Mouse (Mus musculus): Measurements from ENCODE around the gene Lta. TPM values are rescaled to one million over a fixed set of nuclear protein-coding genes. Genes with fewer than 3 reads are reported as not detected.

Gene Lta
- polyA plus RNA-seq (2015; fragmentation: Illumina TruSeq; extraction: RNeasy Lipid Tissue Mini Kit (QIAGEN cat#74804); ENCODE audit: low read depth, low replicate concordance) = not detected

GRCm38 (mm10) chr17:35204494-35205379 lies at the start of gene Lta:
Gene Lta (minus strand): TSS chr17:35205351.

GRCm38 (mm10) chr17:35241305-35242014 lies 36.3 kb upstream of the Lta start, which contains the start of gene Ddx39b:
Gene Ddx39b (plus strand): TSS chr17:35241746.

GRCm38 (mm10) chr17:35235614-35236389 lies 30.7 kb upstream of the Lta start, which contains the start of gene Nfkbil1:
Gene Nfkbil1 (minus strand): TSS chr17:35235792.

GRCm38 (mm10) chr17:35233114-35233980 lies 28.2 kb upstream of the Lta start, which contains the start of gene Atp6v1g2:
Gene Atp6v1g2 (plus strand): TSS chr17:35233660.

GRCm38 (mm10) chr17:35220156-35220952 lies 15.2 kb upstream of the Lta start, which contains the start of gene Gm16181:
Gene Gm16181 (plus strand): TSS chr17:35220834.

GRCm38 (mm10) chr17:35201787-35202186 lies 3.4 kb downstream of the Lta start, which contains the start of gene Tnf:
Gene Tnf (minus strand): TSS chr17:35202007.

GRCm38 (mm10) chr17:35193881-35194843 lies 11.0 kb downstream of the Lta start, which contains the start of gene Ltb:
Gene Ltb (plus strand): TSS chr17:35194439.

GRCm38 (mm10) chr17:35187959-35188610 lies 17.1 kb downstream of the Lta start, which contains the start of gene Lst1:
Gene Lst1 (minus strand): TSS chr17:35188439.

GRCm38 (mm10) chr17:35175968-35176367 lies 29.2 kb downstream of the Lta start, which contains the start of gene Aif1:
Gene Aif1 (minus strand): TSS chr17:35176068.

GRCm38 (mm10) chr17:35164568-35165450 lies 40.3 kb downstream of the Lta start, which contains the start of gene Prrc2a:
Gene Prrc2a (minus strand): TSS chr17:35164897.

Other genes with a start within 250 kb of the Lta start
- 8.3 TPM for gene Hspa1b, start 246.1 kb downstream of the Lta start, polyA plus RNA-seq (2015; fragmentation: Illumina TruSeq; extraction: RNeasy Lipid Tissue Mini Kit (QIAGEN cat#74804); ENCODE audit: low read depth, low replicate concordance)
- not detected for gene Gm20481, start 235.4 kb downstream of the Lta start, polyA plus RNA-seq (2015; fragmentation: Illumina TruSeq; extraction: RNeasy Lipid Tissue Mini Kit (QIAGEN cat#74804); ENCODE audit: low read depth, low replicate concordance)
- gene Hspa1a, start 233.2 kb downstream of the Lta start, polyA plus RNA-seq (2015; fragmentation: Illumina TruSeq; extraction: RNeasy Lipid Tissue Mini Kit (QIAGEN cat#74804); ENCODE audit: low read depth, low replicate concordance) = 8.4 TPM
- gene Hspa1l, start 232.6 kb downstream of the Lta start, polyA plus RNA-seq (2015; fragmentation: Illumina TruSeq; extraction: RNeasy Lipid Tissue Mini Kit (QIAGEN cat#74804); ENCODE audit: low read depth, low replicate concordance) = 0.36 TPM
- gene Lsm2, start 223.5 kb downstream of the Lta start, polyA plus RNA-seq (2015; fragmentation: Illumina TruSeq; extraction: RNeasy Lipid Tissue Mini Kit (QIAGEN cat#74804); ENCODE audit: low read depth, low replicate concordance) = 26.4 TPM
- 22.8 TPM for gene Vars, start 204.4 kb downstream of the Lta start, polyA plus RNA-seq (2015; fragmentation: Illumina TruSeq; extraction: RNeasy Lipid Tissue Mini Kit (QIAGEN cat#74804); ENCODE audit: low read depth, low replicate concordance)
- 0.71 TPM for gene Vwa7, start 188.8 kb downstream of the Lta start, polyA plus RNA-seq (2015; fragmentation: Illumina TruSeq; extraction: RNeasy Lipid Tissue Mini Kit (QIAGEN cat#74804); ENCODE audit: low read depth, low replicate concordance)
- not detected for gene Sapcd1, start 177.3 kb downstream of the Lta start, polyA plus RNA-seq (2015; fragmentation: Illumina TruSeq; extraction: RNeasy Lipid Tissue Mini Kit (QIAGEN cat#74804); ENCODE audit: low read depth, low replicate concordance)
- gene Msh5, start 158.6 kb downstream of the Lta start, polyA plus RNA-seq (2015; fragmentation: Illumina TruSeq; extraction: RNeasy Lipid Tissue Mini Kit (QIAGEN cat#74804); ENCODE audit: low read depth, low replicate concordance) = 0.67 TPM
- gene Clic1, start 155.4 kb downstream of the Lta start, polyA plus RNA-seq (2015; fragmentation: Illumina TruSeq; extraction: RNeasy Lipid Tissue Mini Kit (QIAGEN cat#74804); ENCODE audit: low read depth, low replicate concordance) = 22.1 TPM
- gene Ddah2, start 146.3 kb downstream of the Lta start, polyA plus RNA-seq (2015; fragmentation: Illumina TruSeq; extraction: RNeasy Lipid Tissue Mini Kit (QIAGEN cat#74804); ENCODE audit: low read depth, low replicate concordance) = 19.3 TPM
- gene Ly6g6c, start 140.0 kb downstream of the Lta start, polyA plus RNA-seq (2015; fragmentation: Illumina TruSeq; extraction: RNeasy Lipid Tissue Mini Kit (QIAGEN cat#74804); ENCODE audit: low read depth, low replicate concordance) = not detected
- not detected for gene Mpig6b, start 139.2 kb downstream of the Lta start, polyA plus RNA-seq (2015; fragmentation: Illumina TruSeq; extraction: RNeasy Lipid Tissue Mini Kit (QIAGEN cat#74804); ENCODE audit: low read depth, low replicate concordance)
- 5.5 TPM for gene Ly6g6e, start 128.4 kb downstream of the Lta start, polyA plus RNA-seq (2015; fragmentation: Illumina TruSeq; extraction: RNeasy Lipid Tissue Mini Kit (QIAGEN cat#74804); ENCODE audit: low read depth, low replicate concordance)
- gene Ly6g6d, start 127.3 kb downstream of the Lta start, polyA plus RNA-seq (2015; fragmentation: Illumina TruSeq; extraction: RNeasy Lipid Tissue Mini Kit (QIAGEN cat#74804); ENCODE audit: low read depth, low replicate concordance) = 1.8 TPM
- 0.70 TPM for gene Ly6g6f, start 119.7 kb downstream of the Lta start, polyA plus RNA-seq (2015; fragmentation: Illumina TruSeq; extraction: RNeasy Lipid Tissue Mini Kit (QIAGEN cat#74804); ENCODE audit: low read depth, low replicate concordance)
- gene Abhd16a, start 116.1 kb downstream of the Lta start, polyA plus RNA-seq (2015; fragmentation: Illumina TruSeq; extraction: RNeasy Lipid Tissue Mini Kit (QIAGEN cat#74804); ENCODE audit: low read depth, low replicate concordance) = 106 TPM
- not detected for gene Ly6g5c, start 97.1 kb downstream of the Lta start, polyA plus RNA-seq (2015; fragmentation: Illumina TruSeq; extraction: RNeasy Lipid Tissue Mini Kit (QIAGEN cat#74804); ENCODE audit: low read depth, low replicate concordance)
- gene Ly6g5b, start 89.9 kb downstream of the Lta start, polyA plus RNA-seq (2015; fragmentation: Illumina TruSeq; extraction: RNeasy Lipid Tissue Mini Kit (QIAGEN cat#74804); ENCODE audit: low read depth, low replicate concordance) = not detected
- gene Gpank1, start 83.9 kb downstream of the Lta start, polyA plus RNA-seq (2015; fragmentation: Illumina TruSeq; extraction: RNeasy Lipid Tissue Mini Kit (QIAGEN cat#74804); ENCODE audit: low read depth, low replicate concordance) = 24.9 TPM
- 221 TPM for gene Csnk2b, start 83.3 kb downstream of the Lta start, polyA plus RNA-seq (2015; fragmentation: Illumina TruSeq; extraction: RNeasy Lipid Tissue Mini Kit (QIAGEN cat#74804); ENCODE audit: low read depth, low replicate concordance)
- 18.0 TPM for gene D17H6S53E, start 79.0 kb downstream of the Lta start, polyA plus RNA-seq (2015; fragmentation: Illumina TruSeq; extraction: RNeasy Lipid Tissue Mini Kit (QIAGEN cat#74804); ENCODE audit: low read depth, low replicate concordance)
- not detected for gene Apom, start 73.3 kb downstream of the Lta start, polyA plus RNA-seq (2015; fragmentation: Illumina TruSeq; extraction: RNeasy Lipid Tissue Mini Kit (QIAGEN cat#74804); ENCODE audit: low read depth, low replicate concordance)
- 159 TPM for gene Bag6, start 70.2 kb downstream of the Lta start, polyA plus RNA-seq (2015; fragmentation: Illumina TruSeq; extraction: RNeasy Lipid Tissue Mini Kit (QIAGEN cat#74804); ENCODE audit: low read depth, low replicate concordance)
- gene Prrc2a, start 40.5 kb downstream of the Lta start, polyA plus RNA-seq (2015; fragmentation: Illumina TruSeq; extraction: RNeasy Lipid Tissue Mini Kit (QIAGEN cat#74804); ENCODE audit: low read depth, low replicate concordance) = 185 TPM
- 19.0 TPM for gene Aif1, start 29.3 kb downstream of the Lta start, polyA plus RNA-seq (2015; fragmentation: Illumina TruSeq; extraction: RNeasy Lipid Tissue Mini Kit (QIAGEN cat#74804); ENCODE audit: low read depth, low replicate concordance)
- 9.3 TPM for gene Lst1, start 16.9 kb downstream of the Lta start, polyA plus RNA-seq (2015; fragmentation: Illumina TruSeq; extraction: RNeasy Lipid Tissue Mini Kit (QIAGEN cat#74804); ENCODE audit: low read depth, low replicate concordance)
- 0.55 TPM for gene Ltb, start 10.9 kb downstream of the Lta start, polyA plus RNA-seq (2015; fragmentation: Illumina TruSeq; extraction: RNeasy Lipid Tissue Mini Kit (QIAGEN cat#74804); ENCODE audit: low read depth, low replicate concordance)
- not detected for gene Tnf, start 3.3 kb downstream of the Lta start, polyA plus RNA-seq (2015; fragmentation: Illumina TruSeq; extraction: RNeasy Lipid Tissue Mini Kit (QIAGEN cat#74804); ENCODE audit: low read depth, low replicate concordance)
- gene Gm16181, start 15.5 kb upstream of the Lta start, polyA plus RNA-seq (2015; fragmentation: Illumina TruSeq; extraction: RNeasy Lipid Tissue Mini Kit (QIAGEN cat#74804); ENCODE audit: low read depth, low replicate concordance) = not detected
- 711 TPM for gene Atp6v1g2, start 28.3 kb upstream of the Lta start, polyA plus RNA-seq (2015; fragmentation: Illumina TruSeq; extraction: RNeasy Lipid Tissue Mini Kit (QIAGEN cat#74804); ENCODE audit: low read depth, low replicate concordance)
- 11.4 TPM for gene Nfkbil1, start 30.4 kb upstream of the Lta start, polyA plus RNA-seq (2015; fragmentation: Illumina TruSeq; extraction: RNeasy Lipid Tissue Mini Kit (QIAGEN cat#74804); ENCODE audit: low read depth, low replicate concordance)
- gene Ddx39b, start 36.4 kb upstream of the Lta start, polyA plus RNA-seq (2015; fragmentation: Illumina TruSeq; extraction: RNeasy Lipid Tissue Mini Kit (QIAGEN cat#74804); ENCODE audit: low read depth, low replicate concordance) = 206 TPM
- gene H2-D1, start 57.4 kb upstream of the Lta start, polyA plus RNA-seq (2015; fragmentation: Illumina TruSeq; extraction: RNeasy Lipid Tissue Mini Kit (QIAGEN cat#74804); ENCODE audit: low read depth, low replicate concordance) = 50.0 TPM
- gene H2-Q1, start 115.1 kb upstream of the Lta start, polyA plus RNA-seq (2015; fragmentation: Illumina TruSeq; extraction: RNeasy Lipid Tissue Mini Kit (QIAGEN cat#74804); ENCODE audit: low read depth, low replicate concordance) = 0.45 TPM
- 2.0 TPM for gene H2-Q2, start 136.9 kb upstream of the Lta start, polyA plus RNA-seq (2015; fragmentation: Illumina TruSeq; extraction: RNeasy Lipid Tissue Mini Kit (QIAGEN cat#74804); ENCODE audit: low read depth, low replicate concordance)
- gene H2-Q4, start 174.3 kb upstream of the Lta start, polyA plus RNA-seq (2015; fragmentation: Illumina TruSeq; extraction: RNeasy Lipid Tissue Mini Kit (QIAGEN cat#74804); ENCODE audit: low read depth, low replicate concordance) = 4.1 TPM
- gene H2-Q6, start 219.5 kb upstream of the Lta start, polyA plus RNA-seq (2015; fragmentation: Illumina TruSeq; extraction: RNeasy Lipid Tissue Mini Kit (QIAGEN cat#74804); ENCODE audit: low read depth, low replicate concordance) = 0.34 TPM
- 0.61 TPM for gene H2-Q7, start 233.8 kb upstream of the Lta start, polyA plus RNA-seq (2015; fragmentation: Illumina TruSeq; extraction: RNeasy Lipid Tissue Mini Kit (QIAGEN cat#74804); ENCODE audit: low read depth, low replicate concordance)

All from brain, adult 10 weeks (tissue).